Mouse (Mus musculus): Measurements from ENCODE around the gene Nid1. TPM values are rescaled to one million over a fixed set of nuclear protein-coding genes. Genes with fewer than 3 reads are reported as not detected.
"Not testable (repeated sequence)": the region's sequence is repeated elsewhere in the genome, so short reads cannot be mapped to it uniquely, and the experiment has no call there.

Nid1 gene
- polyA plus RNA-seq, 1 experiment from 2014 or later: 37.8 TPM

DNA sequence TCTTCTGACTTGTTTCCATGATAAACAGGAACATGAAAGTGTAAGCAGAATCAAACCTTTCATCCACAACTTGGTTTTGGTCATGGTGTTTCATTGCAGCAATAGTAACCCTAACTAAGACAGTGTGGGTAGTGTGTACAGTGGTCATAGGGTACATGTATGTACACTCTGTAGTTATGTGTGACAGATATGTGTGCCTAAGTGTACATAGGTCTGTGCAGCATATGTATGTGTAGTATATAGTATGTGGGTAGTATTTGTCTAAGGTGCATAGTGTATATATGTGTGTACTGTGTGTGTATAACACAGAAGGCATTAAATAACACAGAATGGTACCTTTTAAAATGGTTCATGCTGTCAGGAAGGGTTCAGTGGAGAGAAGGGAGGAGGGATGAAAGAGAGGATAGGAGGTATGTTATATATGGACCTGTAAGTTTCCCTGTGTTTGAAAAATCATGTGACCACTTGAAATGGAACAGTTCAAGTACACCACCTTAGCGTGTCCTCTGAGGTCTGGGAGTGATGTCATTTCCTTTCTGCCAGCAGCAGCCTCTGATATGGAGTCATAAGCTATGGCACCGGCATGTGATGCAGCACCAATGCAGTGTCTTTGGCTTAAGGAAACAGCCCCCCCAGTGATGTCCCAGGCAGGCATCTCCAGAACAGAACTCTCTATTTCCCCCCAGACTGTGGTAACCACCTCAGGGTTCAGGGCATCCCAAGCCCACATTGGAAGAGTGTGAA lies 100.1 kb downstream of the Nid1 start:
- no peak overlapping the region for H3K9ac ChIP-seq (ENCODE audit: low read depth, low read length)
- 22% methylated on average over 2 of the region's 2 CpGs for WGBS (ENCODE audit: insufficient replicate concordance)
- H3K36me3 ChIP-seq (ENCODE audit: control insufficient read depth, insufficient read depth): no peaks in the 10 kb centered on the region
- ATAC-seq (ENCODE audit: low read depth): no peak
- H3K9me3 ChIP-seq (replicated peaks; ENCODE audit: control insufficient read depth, low read length): no peaks in the 10 kb centered on the region
- no peaks in the 10 kb centered on the region for H3K4me1 ChIP-seq (ENCODE audit: control insufficient read depth, low read depth, low read length)
- no peak overlapping the region for H3K4me3 ChIP-seq (ENCODE audit: low read depth, low read length)
- H3K4me2 ChIP-seq (ENCODE audit: low read depth, low read length): no peak overlapping the region
- H3K27ac ChIP-seq (ENCODE audit: low read length): no peak overlapping the region
- H3K27me3 ChIP-seq (ENCODE audit: control insufficient read depth, insufficient read depth, low read depth, low read length): no peaks in the 10 kb centered on the region

GRCm38 (mm10) chr13:13538585-13539300 lies 101.4 kb downstream of the Nid1 start:
- no peaks in the 10 kb centered on the region for H3K27me3 ChIP-seq (ENCODE audit: control insufficient read depth, insufficient read depth, low read depth, low read length)
- no peaks in the 10 kb centered on the region for H3K36me3 ChIP-seq (ENCODE audit: control insufficient read depth, insufficient read depth)
- no peak overlapping the region for H3K4me2 ChIP-seq (ENCODE audit: low read depth, low read length)
- H3K27ac ChIP-seq (ENCODE audit: low read length): no peak overlapping the region
- no peaks in the 10 kb centered on the region for H3K4me1 ChIP-seq (ENCODE audit: control insufficient read depth, low read depth, low read length)
- WGBS (ENCODE audit: insufficient replicate concordance): 9% methylated on average over 4 of the region's 4 CpGs
- H3K9me3 ChIP-seq (replicated peaks; ENCODE audit: control insufficient read depth, low read length): no peaks in the 10 kb centered on the region
- ATAC-seq (ENCODE audit: low read depth): peak; percentile 68
- H3K9ac ChIP-seq (ENCODE audit: low read depth, low read length): no peak overlapping the region
- H3K4me3 ChIP-seq (ENCODE audit: low read depth, low read length): no peak overlapping the region

- WGBS (ENCODE audit: insufficient replicate concordance): 80% methylated on average over 10 of the region's 10 CpGs
- H3K9me3 ChIP-seq (replicated peaks; ENCODE audit: control insufficient read depth, low read length); H3K4me2 ChIP-seq (ENCODE audit: low read depth, low read length); H3K36me3 ChIP-seq (ENCODE audit: control insufficient read depth, insufficient read depth); ATAC-seq (ENCODE audit: low read depth); H3K27me3 ChIP-seq (ENCODE audit: control insufficient read depth, insufficient read depth, low read depth, low read length); H3K4me1 ChIP-seq (ENCODE audit: control insufficient read depth, low read depth, low read length); H3K4me3 ChIP-seq (ENCODE audit: low read depth, low read length); H3K9ac ChIP-seq (ENCODE audit: low read depth, low read length); H3K27ac ChIP-seq (ENCODE audit: low read length): not testable (repeated sequence)
Measured at GRCm38 (mm10) chr13:13543073-13543472, 105.7 kb downstream of the Nid1 start.

DNA sequence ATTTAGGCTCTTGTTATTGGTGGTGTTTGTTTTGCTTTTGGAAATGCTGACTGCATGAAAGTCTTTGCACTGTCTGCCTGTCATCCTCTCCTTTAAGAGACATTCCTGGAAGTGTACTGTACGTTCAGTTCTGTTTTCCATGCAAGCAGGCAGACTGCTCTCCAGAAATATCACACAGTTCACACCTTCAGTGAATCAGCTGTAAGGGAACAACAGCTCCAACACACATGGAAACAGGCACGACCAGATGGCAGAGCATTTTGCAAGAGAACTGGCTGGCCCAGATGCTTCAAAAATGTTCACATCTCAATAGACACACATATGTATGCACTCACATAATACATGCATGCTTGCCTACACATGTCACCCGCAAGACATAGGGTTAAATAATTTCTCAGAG lies 109.4 kb downstream of the Nid1 start:
- no peak for ATAC-seq (ENCODE audit: low read depth)
- Histone ChIP-seq H3K9me3 (replicated peaks; ENCODE audit: control insufficient read depth, low read length) (no peaks in the 10 kb centered on the region), H3K27ac (ENCODE audit: low read length) (no peak overlapping the region), H3K4me1 (ENCODE audit: control insufficient read depth, low read depth, low read length) (no peaks in the 10 kb centered on the region), H3K4me2 (ENCODE audit: low read depth, low read length) (no peak overlapping the region), H3K27me3 (ENCODE audit: control insufficient read depth, insufficient read depth, low read depth, low read length) (no peaks in the 10 kb centered on the region), H3K9ac (ENCODE audit: low read depth, low read length) (no peak overlapping the region), H3K36me3 (ENCODE audit: control insufficient read depth, insufficient read depth) (no peaks in the 10 kb centered on the region), H3K4me3 (ENCODE audit: low read depth, low read length) (no peak overlapping the region)
- WGBS (ENCODE audit: insufficient replicate concordance): 41% methylated on average over 3 of the region's 3 CpGs

DNA sequence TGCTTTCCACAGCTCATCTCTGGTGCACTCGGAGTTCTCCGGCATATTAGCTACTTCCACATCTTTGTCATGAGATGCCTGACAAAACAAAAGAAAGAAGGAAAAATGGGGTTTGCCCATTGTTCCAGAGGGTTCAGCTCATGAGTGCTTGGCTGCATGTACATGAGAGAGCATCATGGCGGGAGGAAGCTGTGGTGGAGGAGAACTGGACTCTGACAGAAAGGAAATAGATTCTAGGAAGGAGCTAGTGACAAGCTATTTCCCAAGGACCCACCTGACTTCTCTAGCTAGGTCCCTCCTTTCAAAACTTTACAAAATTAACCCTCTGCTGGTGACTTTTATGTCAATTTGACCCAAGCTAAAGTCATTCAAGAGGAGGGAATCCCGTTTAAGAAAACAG lies 110.5 kb downstream of the Nid1 start:
- Histone ChIP-seq H3K4me2 (ENCODE audit: low read depth, low read length) (no peak overlapping the region), H3K27me3 (ENCODE audit: control insufficient read depth, insufficient read depth, low read depth, low read length) (no peaks in the 10 kb centered on the region), H3K4me3 (ENCODE audit: low read depth, low read length) (no peak overlapping the region), H3K4me1 (ENCODE audit: control insufficient read depth, low read depth, low read length) (no peaks in the 10 kb centered on the region), H3K27ac (ENCODE audit: low read length) (no peak overlapping the region), H3K9me3 (replicated peaks; ENCODE audit: control insufficient read depth, low read length) (no peaks in the 10 kb centered on the region), H3K36me3 (ENCODE audit: control insufficient read depth, insufficient read depth) (no peaks in the 10 kb centered on the region), H3K9ac (ENCODE audit: low read depth, low read length) (no peak overlapping the region)
- ATAC-seq (ENCODE audit: low read depth): no peak
- WGBS (ENCODE audit: insufficient replicate concordance): 66% methylated on average over 4 of the region's 4 CpGs

DNA sequence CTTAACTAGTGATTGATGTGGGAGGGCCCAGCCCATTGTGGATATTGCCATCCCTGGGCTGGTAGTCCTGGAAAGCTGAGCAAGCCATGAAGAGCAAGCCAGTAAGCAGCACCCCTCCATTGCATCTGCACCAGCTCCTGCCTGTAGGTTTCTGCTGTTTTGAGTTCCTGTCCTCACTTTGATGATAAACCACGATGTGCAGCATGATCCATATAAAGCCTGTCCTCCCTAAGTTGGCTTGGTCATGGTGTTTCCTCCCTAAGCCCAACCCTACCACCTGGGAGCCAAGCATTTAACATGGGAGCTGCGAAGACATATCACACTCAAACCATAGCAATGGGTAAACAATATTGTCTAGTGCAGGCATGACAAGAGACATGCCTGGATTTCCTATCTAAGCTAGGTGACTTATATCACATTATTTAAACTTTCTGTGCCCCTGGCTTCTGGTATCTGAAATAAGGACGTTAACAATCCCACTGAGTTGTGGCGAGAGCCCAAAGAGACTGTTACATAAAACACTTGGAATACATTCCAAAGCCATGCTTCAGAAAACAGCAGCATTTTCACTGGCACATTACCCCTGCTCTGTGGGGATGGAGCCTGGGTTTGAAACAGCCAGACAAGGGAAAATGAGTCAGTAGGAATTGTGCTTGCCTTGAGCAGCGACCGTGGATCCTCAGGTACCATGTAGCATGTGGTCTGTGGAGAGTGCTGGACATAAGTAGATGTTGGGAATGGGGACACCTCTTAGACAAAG lies 111.3 kb downstream of the Nid1 start:
- no peaks in the 10 kb centered on the region for H3K9me3 ChIP-seq (replicated peaks; ENCODE audit: control insufficient read depth, low read length)
- WGBS (ENCODE audit: insufficient replicate concordance): 57% methylated on average over 6 of the region's 6 CpGs
- H3K36me3 ChIP-seq (ENCODE audit: control insufficient read depth, insufficient read depth): no peaks in the 10 kb centered on the region
- H3K4me1 ChIP-seq (ENCODE audit: control insufficient read depth, low read depth, low read length): no peaks in the 10 kb centered on the region
- H3K4me2 ChIP-seq (ENCODE audit: low read depth, low read length): no peak overlapping the region
- ATAC-seq (ENCODE audit: low read depth): no peak
- no peak overlapping the region for H3K9ac ChIP-seq (ENCODE audit: low read depth, low read length)
- no peak overlapping the region for H3K27ac ChIP-seq (ENCODE audit: low read length)
- H3K27me3 ChIP-seq (ENCODE audit: control insufficient read depth, insufficient read depth, low read depth, low read length): no peaks in the 10 kb centered on the region
- H3K4me3 ChIP-seq (ENCODE audit: low read depth, low read length): no peak overlapping the region

GRCm38 (mm10) chr13:13549687-13550660 lies 112.6 kb downstream of the Nid1 start:
- Histone ChIP-seq H3K36me3 (ENCODE audit: control insufficient read depth, insufficient read depth) (no peaks in the 10 kb centered on the region), H3K4me3 (ENCODE audit: low read depth, low read length) (no peak overlapping the region), H3K9ac (ENCODE audit: low read depth, low read length) (no peak overlapping the region), H3K27me3 (ENCODE audit: control insufficient read depth, insufficient read depth, low read depth, low read length) (no peaks in the 10 kb centered on the region), H3K4me2 (ENCODE audit: low read depth, low read length) (no peak overlapping the region), H3K9me3 (replicated peaks; ENCODE audit: control insufficient read depth, low read length) (no peaks in the 10 kb centered on the region), H3K27ac (ENCODE audit: low read length) (no peak overlapping the region), H3K4me1 (ENCODE audit: control insufficient read depth, low read depth, low read length) (no peaks in the 10 kb centered on the region)
- ATAC-seq (ENCODE audit: low read depth): no peak
- WGBS (ENCODE audit: insufficient replicate concordance): 50% methylated on average over 9 of the region's 9 CpGs

GRCm38 (mm10) chr13:13552020-13552419 lies 114.7 kb downstream of the Nid1 start:
- Histone ChIP-seq H3K4me2 (ENCODE audit: low read depth, low read length) (no peak overlapping the region), H3K27ac (ENCODE audit: low read length) (no peak overlapping the region), H3K4me3 (ENCODE audit: low read depth, low read length) (no peak overlapping the region), H3K27me3 (ENCODE audit: control insufficient read depth, insufficient read depth, low read depth, low read length) (no peaks in the 10 kb centered on the region), H3K36me3 (ENCODE audit: control insufficient read depth, insufficient read depth) (no peaks in the 10 kb centered on the region), H3K4me1 (ENCODE audit: control insufficient read depth, low read depth, low read length) (no peaks in the 10 kb centered on the region), H3K9ac (ENCODE audit: low read depth, low read length) (no peak overlapping the region), H3K9me3 (replicated peaks; ENCODE audit: control insufficient read depth, low read length) (no peaks in the 10 kb centered on the region)
- ATAC-seq (ENCODE audit: low read depth): no peak
- WGBS (ENCODE audit: insufficient replicate concordance): 48% methylated on average over 3 of the region's 3 CpGs

Measured in liver, embryonic 16.5 days (tissue).